Mouse (Mus musculus): ENCODE measurements around the gene Zfp385b. TPM values are rescaled to one million over a fixed set of nuclear protein-coding genes. Genes with fewer than 3 reads are reported as not detected.

Gene Zfp385b
- polyA plus RNA-seq, 1 experiment, result 0.28 TPM

DNA sequence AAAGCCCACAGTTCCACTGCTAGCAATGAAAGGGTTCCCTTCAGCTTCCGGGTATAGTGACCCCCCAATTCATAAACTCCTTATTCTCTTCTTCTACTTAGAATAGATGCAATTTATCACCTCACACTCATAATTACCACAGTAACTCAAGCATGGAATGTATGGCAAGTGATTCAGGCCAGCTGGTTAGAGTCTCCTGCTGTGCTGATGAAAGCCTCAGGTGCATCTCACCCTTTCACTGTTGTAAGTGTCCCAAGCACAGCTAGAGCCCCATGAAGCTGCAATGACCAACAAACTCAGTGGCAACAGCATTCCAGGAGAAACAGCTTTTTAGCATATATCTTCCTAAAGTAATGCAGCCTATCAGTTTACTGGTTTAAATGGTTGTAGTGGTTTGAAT is 235.9 kb downstream of the Zfp385b start:
- Histone ChIP-seq H3ac (ENCODE audit: control insufficient read depth, insufficient read length) (no peak overlapping the region), H3K36me3 (ENCODE audit: control insufficient read depth, insufficient read depth) (no peaks in the 10 kb centered on the region), H3K79me2 (ENCODE audit: control insufficient read depth, insufficient read depth) (no peaks in the 10 kb centered on the region), H3K4me3 (no peak overlapping the region), H3K4me2 (ENCODE audit: low read depth) (no peak overlapping the region), H3K27me3 (ENCODE audit: control insufficient read depth, insufficient read depth, insufficient read length) (no peaks in the 10 kb centered on the region)
- TF ChIP-seq MYOD1 (IDR thresholded peaks at IDR 0.05; ENCODE audit: control insufficient read depth in 1 of 3, insufficient read length in 2 of 3, low read depth in 2 of 3), result no peak
- TF ChIP-seq SRF (IDR thresholded peaks at IDR 0.05; ENCODE audit: control insufficient read depth, insufficient read length, low read depth), result no peak
- TF ChIP-seq REST (IDR thresholded peaks at IDR 0.05; ENCODE audit: insufficient read depth, insufficient read length), result no peak
- TF ChIP-seq MYOG (IDR thresholded peaks at IDR 0.05; ENCODE audit: control insufficient read depth in 1 of 3, insufficient read depth in 1 of 3, insufficient read length in 2 of 3, low read depth in 2 of 3), result no peak
- TF ChIP-seq USF1 (IDR thresholded peaks at IDR 0.05; ENCODE audit: low read depth), result no peak
- TF ChIP-seq POLR2A (IDR thresholded peaks at IDR 0.05; ENCODE audit: insufficient read length, low read depth), result no peak
- no peak for TF ChIP-seq E2F4 (IDR thresholded peaks at IDR 0.05; ENCODE audit: insufficient read depth)
- TF ChIP-seq TCF3 (IDR thresholded peaks at IDR 0.05; ENCODE audit: insufficient read length, low read depth), result no peak
- TF ChIP-seq MAX (IDR thresholded peaks at IDR 0.05; ENCODE audit: low read depth), result no peak

DNA sequence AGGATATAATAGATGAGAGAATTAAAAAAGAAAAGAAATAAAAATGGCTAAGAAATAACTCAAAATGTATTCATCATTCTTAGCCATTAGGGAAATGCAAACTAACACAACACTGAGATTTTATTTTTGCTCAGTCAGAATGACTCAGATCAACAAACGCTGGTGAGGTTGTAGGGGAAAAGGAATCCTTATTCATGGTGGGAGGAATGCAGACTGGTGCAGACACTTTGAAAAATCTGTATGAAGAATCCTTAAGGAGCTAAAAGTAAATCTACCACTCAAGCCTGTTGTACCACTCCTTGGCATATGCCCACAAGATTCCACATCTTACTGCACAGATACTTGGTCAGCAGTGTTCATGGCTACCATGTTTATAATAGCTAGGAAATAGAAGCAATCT is 242.9 kb downstream of the Zfp385b start:
- no peak overlapping the region for H3ac ChIP-seq (ENCODE audit: control insufficient read depth, insufficient read length)
- H3K4me2 ChIP-seq (ENCODE audit: low read depth), result no peak overlapping the region
- no peaks in the 10 kb centered on the region for H3K36me3 ChIP-seq (ENCODE audit: control insufficient read depth, insufficient read depth)
- no peaks in the 10 kb centered on the region for H3K79me2 ChIP-seq (ENCODE audit: control insufficient read depth, insufficient read depth)
- H3K27me3 ChIP-seq (ENCODE audit: control insufficient read depth, insufficient read depth, insufficient read length), result no peaks in the 10 kb centered on the region
- no peak overlapping the region for H3K4me3 ChIP-seq
- TF ChIP-seq MYOD1 (IDR thresholded peaks at IDR 0.05; ENCODE audit: control insufficient read depth in 1 of 3, insufficient read length in 2 of 3, low read depth in 2 of 3) (no peak), REST (IDR thresholded peaks at IDR 0.05; ENCODE audit: insufficient read depth, insufficient read length) (no peak), USF1 (IDR thresholded peaks at IDR 0.05; ENCODE audit: low read depth) (no peak), TCF3 (IDR thresholded peaks at IDR 0.05; ENCODE audit: insufficient read length, low read depth) (no peak), MYOG (IDR thresholded peaks at IDR 0.05; ENCODE audit: control insufficient read depth in 1 of 3, insufficient read depth in 1 of 3, insufficient read length in 2 of 3, low read depth in 2 of 3) (no peak)

DNA sequence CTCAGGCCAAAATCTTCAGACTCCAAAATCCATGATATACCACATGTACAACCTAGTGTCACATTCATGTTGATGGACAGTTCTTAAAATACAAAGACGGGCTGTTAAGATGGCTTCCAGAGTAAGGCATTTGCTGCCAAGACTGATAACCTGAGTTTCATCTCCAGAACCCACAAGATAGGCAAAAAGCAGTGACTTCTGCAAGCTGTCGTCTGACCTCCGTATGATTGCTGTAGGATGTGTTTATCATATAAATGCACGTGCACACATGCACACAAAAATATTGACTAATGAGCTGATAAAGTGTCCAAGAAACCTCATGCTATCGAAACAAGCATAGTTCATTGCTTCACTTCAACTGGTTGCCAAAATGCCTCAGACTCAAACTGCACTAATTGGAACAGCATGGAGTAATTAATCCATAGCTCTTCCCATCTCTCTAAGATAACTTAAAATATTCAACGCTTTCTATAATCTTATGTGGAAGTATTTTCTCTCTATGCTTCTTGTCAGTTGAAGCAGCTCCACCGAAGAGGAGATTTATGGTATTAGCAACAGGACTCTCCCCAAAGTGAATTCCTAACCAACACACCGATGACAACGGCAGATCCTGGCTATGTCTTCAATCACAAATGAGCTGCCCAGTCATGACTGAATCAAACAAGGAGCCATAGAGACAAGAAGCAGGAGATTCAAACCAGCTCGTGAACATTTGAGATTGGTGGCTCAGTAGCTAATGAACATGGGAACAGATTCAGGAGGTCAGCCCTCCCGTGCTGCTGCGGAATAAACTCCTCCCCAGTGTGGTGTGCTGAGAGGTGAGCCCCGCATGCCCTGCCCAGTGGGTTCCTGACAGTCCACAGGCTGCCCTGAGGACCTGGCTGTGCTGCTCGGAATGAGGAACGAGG is 251.7 kb downstream of the Zfp385b start:
- Histone ChIP-seq H3K36me3 (ENCODE audit: control insufficient read depth, insufficient read depth) (no peaks in the 10 kb centered on the region), H3ac (ENCODE audit: control insufficient read depth, insufficient read length) (no peak overlapping the region), H3K4me3 (no peak overlapping the region), H3K79me2 (ENCODE audit: control insufficient read depth, insufficient read depth) (no peaks in the 10 kb centered on the region), H3K4me2 (ENCODE audit: low read depth) (no peak overlapping the region), H3K27me3 (ENCODE audit: control insufficient read depth, insufficient read depth, insufficient read length) (no peaks in the 10 kb centered on the region)
- TF ChIP-seq POLR2AphosphoS2 (IDR thresholded peaks at IDR 0.05; ENCODE audit: insufficient read length, low read depth) (no peak), MYOG (IDR thresholded peaks at IDR 0.05; ENCODE audit: control insufficient read depth in 1 of 3, insufficient read depth in 1 of 3, insufficient read length in 2 of 3, low read depth in 2 of 3) (no peak), REST (IDR thresholded peaks at IDR 0.05; ENCODE audit: insufficient read depth, insufficient read length) (no peak), TCF3 (IDR thresholded peaks at IDR 0.05; ENCODE audit: insufficient read length, low read depth) (no peak), USF1 (IDR thresholded peaks at IDR 0.05; ENCODE audit: low read depth) (no peak), MYOD1 (IDR thresholded peaks at IDR 0.05; ENCODE audit: control insufficient read depth in 1 of 3, insufficient read length in 2 of 3, low read depth in 2 of 3) (no peak), CEBPB (IDR thresholded peaks at IDR 0.05; ENCODE audit: insufficient read depth, poor library complexity, severe bottlenecking) (no peak)

DNA sequence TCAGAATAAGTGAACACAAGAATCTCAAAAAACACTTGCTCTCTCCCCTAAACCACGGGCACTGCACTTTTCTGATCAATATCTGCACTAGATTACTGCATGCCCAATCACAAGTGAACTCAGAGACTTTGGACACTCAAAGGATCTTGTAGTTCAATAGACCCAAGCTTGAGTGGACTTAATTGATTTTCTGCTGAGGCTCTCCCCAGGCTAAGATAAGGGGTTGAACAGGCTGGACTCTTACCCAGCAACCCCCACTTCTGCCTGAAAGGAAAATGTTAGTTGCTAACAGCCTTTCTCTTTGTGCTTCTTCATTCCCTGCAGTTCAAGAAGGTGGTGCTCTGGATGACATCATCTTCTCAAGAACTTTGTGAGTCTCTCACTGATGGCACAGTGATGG is 255.7 kb downstream of the Zfp385b start:
- H3K4me2 ChIP-seq (ENCODE audit: low read depth), result no peak overlapping the region
- no peak for TF ChIP-seq POLR2A (IDR thresholded peaks at IDR 0.05; ENCODE audit: insufficient read length, low read depth)
- TF ChIP-seq USF1 (IDR thresholded peaks at IDR 0.05; ENCODE audit: low read depth), result no peak
- TF ChIP-seq REST (IDR thresholded peaks at IDR 0.05; ENCODE audit: insufficient read depth, insufficient read length), result no peak
- no peak for TF ChIP-seq TCF12 (IDR thresholded peaks at IDR 0.05; ENCODE audit: insufficient read depth, poor library complexity, severe bottlenecking)
- no peak for TF ChIP-seq POLR2AphosphoS2 (IDR thresholded peaks at IDR 0.05; ENCODE audit: insufficient read length, low read depth)
- TF ChIP-seq MAX (IDR thresholded peaks at IDR 0.05; ENCODE audit: low read depth), result no peak
- TF ChIP-seq MYOD1 (IDR thresholded peaks at IDR 0.05; ENCODE audit: control insufficient read depth in 1 of 3, insufficient read length in 2 of 3, low read depth in 2 of 3), result no peak
- no peak for TF ChIP-seq TCF3 (IDR thresholded peaks at IDR 0.05; ENCODE audit: insufficient read length, low read depth)
- TF ChIP-seq CEBPB (IDR thresholded peaks at IDR 0.05; ENCODE audit: insufficient read depth, poor library complexity, severe bottlenecking), result no peak
- no peak for TF ChIP-seq SRF (IDR thresholded peaks at IDR 0.05; ENCODE audit: control insufficient read depth, insufficient read length, low read depth)
- no peak for TF ChIP-seq E2F4 (IDR thresholded peaks at IDR 0.05; ENCODE audit: insufficient read depth)
- TF ChIP-seq MYOG (IDR thresholded peaks at IDR 0.05; ENCODE audit: control insufficient read depth in 1 of 3, insufficient read depth in 1 of 3, insufficient read length in 2 of 3, low read depth in 2 of 3), result no peak
- H3K27me3 ChIP-seq (ENCODE audit: control insufficient read depth, insufficient read depth, insufficient read length), result no peaks in the 10 kb centered on the region
- H3K4me3 ChIP-seq, result no peak overlapping the region
- no peak overlapping the region for H3ac ChIP-seq (ENCODE audit: control insufficient read depth, insufficient read length)
- H3K36me3 ChIP-seq (ENCODE audit: control insufficient read depth, insufficient read depth), result no peaks in the 10 kb centered on the region
- H3K79me2 ChIP-seq (ENCODE audit: control insufficient read depth, insufficient read depth), result no peaks in the 10 kb centered on the region

DNA sequence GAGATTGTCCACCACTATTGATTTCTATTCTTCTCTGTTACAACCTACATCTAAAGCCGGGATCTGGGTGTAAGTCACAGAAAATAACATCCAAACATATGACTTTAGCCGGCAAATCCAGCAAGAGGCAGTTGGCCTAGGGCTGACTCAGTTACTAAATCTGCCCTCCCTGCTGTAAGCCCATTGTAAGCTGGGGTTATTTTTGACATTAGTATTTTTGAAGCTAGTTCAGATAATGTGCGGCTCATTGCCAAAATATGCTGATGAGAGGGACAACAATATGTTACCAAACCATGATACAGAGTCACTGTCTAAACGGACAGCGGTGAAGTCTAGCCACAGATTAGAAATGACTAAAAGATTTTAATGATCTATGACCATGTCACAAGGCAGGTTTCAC is 257.5 kb downstream of the Zfp385b start:
- H3K79me2 ChIP-seq (ENCODE audit: control insufficient read depth, insufficient read depth), result no peaks in the 10 kb centered on the region
- no peak overlapping the region for H3ac ChIP-seq (ENCODE audit: control insufficient read depth, insufficient read length)
- no peaks in the 10 kb centered on the region for H3K27me3 ChIP-seq (ENCODE audit: control insufficient read depth, insufficient read depth, insufficient read length)
- H3K4me2 ChIP-seq (ENCODE audit: low read depth), result no peak overlapping the region
- TF ChIP-seq MYOD1 (IDR thresholded peaks at IDR 0.05; ENCODE audit: control insufficient read depth in 1 of 3, insufficient read length in 2 of 3, low read depth in 2 of 3), result no peak
- no peak for TF ChIP-seq MYOG (IDR thresholded peaks at IDR 0.05; ENCODE audit: control insufficient read depth in 1 of 3, insufficient read depth in 1 of 3, insufficient read length in 2 of 3, low read depth in 2 of 3)
- no peak for TF ChIP-seq MAX (IDR thresholded peaks at IDR 0.05; ENCODE audit: low read depth)
- no peak for TF ChIP-seq SRF (IDR thresholded peaks at IDR 0.05; ENCODE audit: control insufficient read depth, insufficient read length, low read depth)
- TF ChIP-seq POLR2AphosphoS2 (IDR thresholded peaks at IDR 0.05; ENCODE audit: insufficient read length, low read depth), result no peak
- no peak for TF ChIP-seq CEBPB (IDR thresholded peaks at IDR 0.05; ENCODE audit: insufficient read depth, poor library complexity, severe bottlenecking)
- TF ChIP-seq USF1 (IDR thresholded peaks at IDR 0.05; ENCODE audit: low read depth), result no peak
- TF ChIP-seq REST (IDR thresholded peaks at IDR 0.05; ENCODE audit: insufficient read depth, insufficient read length), result no peak
- H3K36me3 ChIP-seq (ENCODE audit: control insufficient read depth, insufficient read depth), result no peaks in the 10 kb centered on the region
- no peak overlapping the region for H3K4me3 ChIP-seq
